Mouse (Mus musculus) thymus, adult 18-20 months (tissue): ENCODE data around the gene Pdcd10.

Experiments
- DNase-seq, 2 experiments: peaks; one replicate each; pipeline ENCODE4 v3.0.0; 2022; ENCODE audit warnings: mixed read lengths in 2 of 2

The Pdcd10 gene

GRCm38 (mm10) chr3:75468154-75468553 is 88.5 kb downstream of the Pdcd10 start:
- no peak for DNase-seq
